9 mouse cellular contexts compared by ENCODE assay signal in the genomic region with DNA sequence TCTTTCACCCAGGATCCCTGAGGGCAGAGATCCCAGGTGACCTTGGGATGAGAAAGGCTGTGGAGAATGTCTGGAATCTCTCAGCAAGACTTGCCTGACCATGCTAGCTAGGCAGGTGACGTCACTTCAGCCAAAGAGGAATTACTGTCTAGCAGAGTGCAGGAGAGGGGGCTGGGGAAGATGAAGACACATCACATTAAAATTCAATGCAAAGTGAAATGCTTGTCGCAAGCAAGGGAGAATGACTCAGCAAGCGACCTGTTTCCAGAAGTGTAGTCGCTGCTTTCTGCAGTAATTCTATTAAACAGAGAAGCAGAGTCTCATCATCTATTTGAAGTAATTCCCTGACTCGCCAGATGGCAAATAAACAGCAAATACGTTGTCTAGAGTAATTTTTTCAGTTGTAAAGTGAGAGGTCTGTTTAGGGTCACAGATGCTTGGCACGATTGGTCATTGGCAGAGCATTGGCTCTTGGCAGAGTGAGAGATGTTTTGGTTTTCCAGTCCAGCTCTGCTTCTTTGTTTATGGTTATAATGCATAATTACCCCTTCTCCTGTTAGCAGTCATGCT. TPM values are rescaled to one million over a fixed set of nuclear protein-coding genes. Genes with fewer than 3 reads are reported as not detected.
DNase-seq lines count a peak whose midpoint lies in the region; ATAC-seq lines count a peak whose summit lies in the region.
"Had no signal": no experiment of that assay in that cellular context is flagged by ENCODE, and none has a peak within 500 bp of the region (broad histone marks: within the 10 kb centered on the region; RNA-seq: fewer than 3 reads in every experiment).

No protein-coding gene starts in this region.

- H3K27me3 ChIP-seq in embryonic facial prominence, embryonic 14.5 days (replicated peaks; ENCODE audit: control insufficient read depth, insufficient read depth, low read length), result no peaks in the 10 kb centered on the region
- H3K27me3 ChIP-seq: neural tube, embryonic 12.5 days had no signal

- no peaks in the 10 kb centered on the region for H3K36me3 ChIP-seq in embryonic facial prominence, embryonic 14.5 days (ENCODE audit: control insufficient read depth, insufficient read depth, low read length)
- H3K36me3 ChIP-seq: neural tube, embryonic 12.5 days had no signal

- no peaks in the 10 kb centered on the region for H3K9me3 ChIP-seq in embryonic facial prominence, embryonic 14.5 days (ENCODE audit: control insufficient read depth, low read length)
- H3K9me3 ChIP-seq: neural tube, embryonic 12.5 days had no signal

- 36% methylated on average over 7 of the region's 7 CpGs for WGBS in embryonic facial prominence, embryonic 14.5 days

- H3K4me1 ChIP-seq in embryonic facial prominence, embryonic 14.5 days (ENCODE audit: control insufficient read depth, insufficient read depth, low read length), result no peaks in the 10 kb centered on the region; the same call in 1 of the 2 replicates
- H3K4me1 ChIP-seq: neural tube, embryonic 12.5 days had no signal

- H3K9ac ChIP-seq in embryonic facial prominence, embryonic 14.5 days (ENCODE audit: low read depth, low read length), result no peak overlapping the region
- H3K9ac ChIP-seq: neural tube, embryonic 12.5 days had no signal

- intact Hi-C loops in left cerebral cortex, postnatal 36 days (cut with DNase I), result no loop called here

- DNase-seq in layer of hippocampus, adult 11-12 months (ENCODE audit: low spot score), result peak; percentile 10
- no peak for DNase-seq in layer of hippocampus, adult 9-10 months (ENCODE audit: low spot score)
- DNase-seq in ZHBTc4 (ENCODE audit: low read depth, low spot score), result peak; percentile 96
- DNase-seq in embryonic facial prominence, embryonic 14.5 days (ENCODE audit: low spot score), result peak; percentile 71
- DNase-seq in left cerebral cortex, postnatal 36 days (ENCODE audit: low spot score in 2 of 2), result peak; percentile 22 to 27
- DNase-seq in yolk sac, embryonic 10.5 days (ENCODE audit: low spot score), result peak; percentile 70

- no peak overlapping the region for H3K4me3 ChIP-seq in embryonic facial prominence, embryonic 14.5 days (ENCODE audit: low read depth, low read length)
- H3K4me3 ChIP-seq: neural tube, embryonic 12.5 days had no signal

- no peak overlapping the region; the same call in 1 of the 2 replicates for H3K4me2 ChIP-seq in embryonic facial prominence, embryonic 14.5 days (ENCODE audit: low read depth, low read length)
- H3K4me2 ChIP-seq: neural tube, embryonic 12.5 days had no signal

- H3K27ac ChIP-seq in embryonic facial prominence, embryonic 14.5 days (replicated peaks; ENCODE audit: low read depth, low read length), result no peak overlapping the region
- H3K27ac ChIP-seq: neural tube, embryonic 12.5 days had no signal

- peak; percentile 33; the same call in 1 of the 2 replicates for ATAC-seq in embryonic facial prominence, embryonic 14.5 days (ENCODE audit: low read depth)
- ATAC-seq in erythroblast, adult 5-6 weeks (replicated peaks; ENCODE audit: low FRiP score, poor library complexity, severe bottlenecking), result no peak

RNA-seq across cellular contexts. Expression of gene Stag1, which starts 8.5 kb away (rescaled TPM):
- polyA plus RNA-seq in embryonic facial prominence, embryonic 14.5 days (2014; fragmentation: Nextera tagmentation; extraction: Ambion mirVana), result 40.9 and 41.9 TPM in 2 replicates
- total RNA-seq in left cerebral cortex, postnatal 36 days (2021), result 10 to 100 TPM; 48.3 to 61.0 TPM
- total RNA-seq in erythroblast, adult 5-6 weeks (2015; ENCODE audit: low replicate concordance), result 22.8 and 50.5 TPM in 2 replicates
- total RNA-seq in erythroblast, adult 5-6 weeks (2017; ENCODE audit: low replicate concordance), result 64.5 and 64.7 TPM in 2 replicates

RNA-seq across cellular contexts. Expression of gene Slc35g2, which starts 35.2 kb away (rescaled TPM):
- polyA plus RNA-seq in embryonic facial prominence, embryonic 14.5 days (2014; fragmentation: Nextera tagmentation; extraction: Ambion mirVana), result 6.2 and 6.3 TPM in 2 replicates
- 10 to 100 TPM; 18.7 to 19.2 TPM for total RNA-seq in left cerebral cortex, postnatal 36 days (2021)
- total RNA-seq in erythroblast, adult 5-6 weeks (2015; ENCODE audit: low replicate concordance), result not detected in 2 replicates
- not detected in 2 replicates for total RNA-seq in erythroblast, adult 5-6 weeks (2017; ENCODE audit: low replicate concordance)
- total RNA-seq: common myeloid progenitor, adult 5-6 weeks had no signal

Comparison
In these comparisons a context has a peak if more than half of its experiments do, and no peak if none do; other contexts are left out.
1. RNA of gene Slc35g2, which starts 35.2 kb away (total RNA-seq): 18.7 to 19.2 TPM in left cerebral cortex, postnatal 36 days; not detected in erythroblast, adult 5-6 weeks; every median in the first group is over 10 times any median in the second.